Mouse (Mus musculus) intestine, embryonic 14.5 days (tissue): ENCODE measurements around the gene Cib1. TPM values are rescaled to one million over a fixed set of nuclear protein-coding genes. Genes with fewer than 3 reads are reported as not detected.

Experiments
- ATAC-seq: fragments of 200-750 bp; cut with Nextera tagmentation; replicated peaks from 2 replicates; pipeline ENCODE4 v1.8.0; 2017; ENCODE audit warnings: low read depth, moderate number of reproducible peaks, moderate TSS enrichment, moderate library complexity; ENCODE audit not compliant: low FRiP score, low TSS enrichment
- DNase-seq: peaks from one replicate; pipeline ENCODE4 v3.0.0-alpha.2; 2018; ENCODE audit warnings: low spot score
- H3K27ac ChIP-seq: fragments of 300-500 bp; sonication (generic); 2 replicates; pipeline ENCODE4 v1.5.1; 2014; ENCODE audit warnings: low read depth, mild to moderate bottlenecking, control low read depth
- H3K27me3 ChIP-seq: fragments of 300-500 bp; sonication (generic); replicated peaks from 2 replicates; pipeline ENCODE4 v1.6.1; 2014; ENCODE audit warnings: low read length, control low read depth; ENCODE audit not compliant: control insufficient read depth, insufficient read depth
- H3K36me3 ChIP-seq: fragments of 300-500 bp; sonication (generic); 2 replicates; pipeline ENCODE4 v1.6.1; 2014; ENCODE audit warnings: low read length, control low read depth; ENCODE audit not compliant: control insufficient read depth, insufficient read depth
- H3K4me1 ChIP-seq: fragments of 300-500 bp; sonication (generic); replicated peaks from 2 replicates; pipeline ENCODE4 v1.6.1; 2014; ENCODE audit warnings: low read length, control low read depth, mixed read lengths; ENCODE audit not compliant: control insufficient read depth, insufficient read depth
- H3K4me2 ChIP-seq: fragments of 300-500 bp; sonication (generic); 2 replicates; pipeline ENCODE4 v1.6.1; 2014; ENCODE audit warnings: low read length
- H3K4me3 ChIP-seq: fragments of 300-500 bp; sonication (generic); 2 replicates; pipeline ENCODE4 v1.5.1; 2014; ENCODE audit warnings: low read depth, low read length, control low read depth, mixed read lengths
- H3K9ac ChIP-seq: fragments of 300-500 bp; sonication (generic); 2 replicates; pipeline ENCODE4 v1.6.1; 2014; ENCODE audit warnings: mild to moderate bottlenecking, low read length
- H3K9me3 ChIP-seq: fragments of 300-500 bp; sonication (generic); 2 replicates; pipeline ENCODE4 v1.6.1; 2016; ENCODE audit warnings: low read length, control low read depth; ENCODE audit not compliant: control insufficient read depth
- WGBS: fragments of 180-500 bp; shearing (Covaris S2); extraction: QIAGEN DNeasy Blood & Tissue Kit; methylation state at CpG from one replicate; pipeline ENCODE4 v1.1.7; 2014; 5-methylcytosine and 5-hydroxymethylcytosine counted together
- polyA plus RNA-seq: library from polyadenylated mRNA; unstranded; fragments of >200 nt; fragmentation: Nextera tagmentation; extraction: Ambion mirVana; gene quantifications from 2 replicates; pipeline ENCODE4 v1.2.1, GENCODE M21; 2014

Cib1 gene
- polyA plus RNA-seq, 1 experiment from 2014 or later = 156 TPM

DNA sequence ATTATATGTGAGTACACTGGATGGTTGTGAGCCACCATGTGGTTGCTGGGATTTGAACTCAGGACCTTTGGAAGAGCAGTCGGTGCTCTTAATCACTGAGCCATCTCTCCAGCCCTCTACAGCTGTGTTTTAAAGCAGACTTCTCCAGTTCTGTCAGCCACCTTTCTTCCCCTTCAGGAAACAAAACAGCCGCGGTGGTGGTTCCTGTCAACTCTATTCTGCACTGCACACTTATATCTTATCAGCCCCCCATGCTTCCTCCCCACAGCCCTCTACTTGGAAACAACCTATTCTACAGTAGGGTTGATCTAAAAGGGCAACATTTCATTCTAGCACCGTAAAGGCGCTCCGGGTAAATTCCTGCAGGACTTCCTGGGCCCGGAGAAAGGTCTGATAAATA is 14.2 kb upstream of the Cib1 start:
- ATAC-seq = no peak
- no peaks in the 10 kb centered on the region for H3K27me3 ChIP-seq
- no peaks in the 10 kb centered on the region for H3K36me3 ChIP-seq
- H3K27ac ChIP-seq = no peak overlapping the region
- no peak overlapping the region for H3K9ac ChIP-seq
- H3K9me3 ChIP-seq = no peaks in the 10 kb centered on the region
- peak overlapping the region; percentile 58 for H3K4me2 ChIP-seq
- H3K4me1 ChIP-seq = peaks cover 3% of the 10 kb centered on the region; the same call in 1 of the 2 replicates
- 30% methylated on average over 7 of the region's 7 CpGs for WGBS
- DNase-seq = no peak
- peak overlapping the region; percentile 52 for H3K4me3 ChIP-seq

DNA sequence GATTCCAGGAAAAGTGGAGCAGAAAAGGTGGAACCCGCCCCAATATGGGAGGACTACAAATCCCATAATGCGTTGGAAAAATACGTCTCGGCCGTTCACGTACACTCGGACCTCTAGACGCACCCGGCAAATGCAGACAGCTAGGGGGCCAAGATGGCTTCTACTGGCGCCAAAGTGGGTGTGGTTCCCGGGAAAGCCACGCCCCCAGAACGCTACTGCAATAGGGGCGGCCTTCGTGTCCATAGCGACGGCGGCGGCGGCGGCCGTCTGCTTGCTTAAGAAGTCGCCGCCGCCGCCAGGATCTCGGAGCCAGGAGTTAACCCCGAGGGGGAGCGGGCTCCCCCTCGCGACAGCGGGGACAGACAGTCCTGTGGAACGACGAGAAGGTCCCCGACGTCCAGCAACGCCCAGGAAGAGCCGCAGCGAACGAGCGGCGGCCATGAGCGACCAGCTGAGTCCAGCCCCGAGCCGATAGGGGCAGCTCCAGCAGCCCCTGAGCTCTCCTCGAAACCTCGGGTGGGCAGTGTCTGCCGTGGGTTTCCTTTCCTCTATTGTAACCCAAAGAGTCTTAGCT is 13.6 kb upstream of the Cib1 start, which contains the start of gene Ttll13:
Gene Ttll13 (plus strand): TSS at position 229 of the 574 bp plus-strand sequence.
- Histone ChIP-seq H3K9ac (peak within 1 kb of the TSS; percentile 50), H3K27me3 (no peaks in the 10 kb centered on the region), H3K4me3 (peak within 1 kb of the TSS; percentile 52), H3K9me3 (no peaks in the 10 kb centered on the region), H3K4me2 (peak within 1 kb of the TSS; percentile 58), H3K36me3 (no peaks in the 10 kb centered on the region), H3K27ac (peak within 1 kb of the TSS; percentile 65), H3K4me1 (peaks cover 3% of the 10 kb centered on the region; the same call in 1 of the 2 replicates)
- ATAC-seq (peak; percentile 96), DNase-seq (peak; percentile 97)
- under 1% methylated on average over 48 of the region's 48 CpGs for WGBS

- H3K9ac ChIP-seq = no peak overlapping the region
- no peaks in the 10 kb centered on the region for H3K27me3 ChIP-seq
- no peak overlapping the region for H3K27ac ChIP-seq
- no peak overlapping the region for H3K4me3 ChIP-seq
- no peak for DNase-seq
- no peak overlapping the region for H3K4me2 ChIP-seq
- H3K4me1 ChIP-seq = peaks cover 3% of the 10 kb centered on the region; the same call in 1 of the 2 replicates
- no peaks in the 10 kb centered on the region for H3K9me3 ChIP-seq
- no peak for ATAC-seq
- no peaks in the 10 kb centered on the region for H3K36me3 ChIP-seq
- WGBS = 91% methylated on average over 4 of the region's 4 CpGs
These were observed 12.2 kb upstream of the Cib1 start for GRCm38 (mm10) chr7:80244851-80245250.

- H3K27ac ChIP-seq = 0 out of 2 replicates have a peak overlapping the region, but pooled peaks have one; percentile 4
- no peak overlapping the region for H3K4me3 ChIP-seq
- no peak overlapping the region for H3K4me2 ChIP-seq
- no peak for DNase-seq
- WGBS = 59% methylated on average over 4 of the region's 4 CpGs
- H3K36me3 ChIP-seq = peaks cover 13% of the 10 kb centered on the region
- 0 out of 2 replicates have a peak, but pooled peaks cover 3% of the 10 kb centered on the region for H3K4me1 ChIP-seq
- H3K27me3 ChIP-seq = no peaks in the 10 kb centered on the region
- no peaks in the 10 kb centered on the region for H3K9me3 ChIP-seq
- H3K9ac ChIP-seq = no peak overlapping the region
- no peak for ATAC-seq
These were observed 9.0 kb upstream of the Cib1 start for GRCm38 (mm10) chr7:80241661-80242060.

DNA sequence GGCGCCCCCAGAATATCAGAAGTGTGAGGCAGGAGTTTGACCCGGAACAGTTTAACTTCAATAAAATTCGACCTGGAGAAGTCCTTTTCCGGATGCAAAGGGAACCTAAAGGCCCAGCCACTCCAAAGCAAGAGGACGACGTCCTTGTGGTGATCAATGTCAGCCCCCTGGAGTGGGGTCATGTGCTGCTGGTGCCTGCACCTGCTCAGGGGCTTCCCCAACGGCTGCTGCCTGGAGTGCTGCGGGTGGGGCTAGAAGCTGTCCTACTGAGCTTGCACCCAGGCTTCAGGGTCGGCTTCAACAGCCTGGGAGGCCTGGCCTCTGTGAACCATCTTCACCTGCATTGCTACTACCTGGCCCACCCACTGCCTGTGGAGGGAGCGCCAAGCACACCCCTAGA is 5.9 kb upstream of the Cib1 start:
- Histone ChIP-seq H3K9ac (no peak overlapping the region), H3K4me2 (no peak overlapping the region), H3K4me3 (no peak overlapping the region), H3K27me3 (no peaks in the 10 kb centered on the region), H3K9me3 (no peaks in the 10 kb centered on the region), H3K4me1 (peaks cover 7% of the 10 kb centered on the region; the same call in 1 of the 2 replicates), H3K27ac (no peak overlapping the region), H3K36me3 (peaks cover 13% of the 10 kb centered on the region)
- DNase-seq (no peak), ATAC-seq (no peak)
- WGBS = 91% methylated on average over 10 of the region's 10 CpGs

GRCm38 (mm10) chr7:80233799-80234198 is 1.2 kb upstream of the Cib1 start:
- 69% methylated on average over 9 of the region's 9 CpGs for WGBS
- H3K27me3 ChIP-seq = no peaks in the 10 kb centered on the region
- ATAC-seq = no peak
- peak overlapping the region; percentile 8; the same call in 1 of the 2 replicates for H3K4me3 ChIP-seq
- H3K27ac ChIP-seq = no peak overlapping the region
- peak overlapping the region; percentile 85 for H3K4me2 ChIP-seq
- 0 out of 2 replicates have a peak overlapping the region, but pooled peaks have one; percentile 10 for H3K9ac ChIP-seq
- H3K4me1 ChIP-seq = peaks cover 12% of the 10 kb centered on the region; the same call in 1 of the 2 replicates
- no peaks in the 10 kb centered on the region for H3K9me3 ChIP-seq
- no peak for DNase-seq
- H3K36me3 ChIP-seq = peaks cover 6% of the 10 kb centered on the region

- DNase-seq = no peak
These were observed 583 bp downstream of the Cib1 start for GRCm38 (mm10) chr7:80231971-80232488.

GRCm38 (mm10) chr7:80230196-80230595 is 2.4 kb downstream of the Cib1 start:
- Histone ChIP-seq H3K4me1 (peaks cover 12% of the 10 kb centered on the region; the same call in 1 of the 2 replicates), H3K36me3 (peaks cover 27% of the 10 kb centered on the region), H3K27me3 (no peaks in the 10 kb centered on the region), H3K27ac (no peak overlapping the region), H3K9ac (no peak overlapping the region), H3K4me3 (no peak overlapping the region), H3K9me3 (no peaks in the 10 kb centered on the region), H3K4me2 (no peak overlapping the region)
- ATAC-seq (no peak), DNase-seq (no peak)
- whole genome bisulfite sequencing = 71% methylated on average over 6 of the region's 6 CpGs

More at GRCm38 (mm10) chr7:80231971-80232488, 583 bp downstream of the Cib1 start:
- Histone ChIP-seq H3K9ac (peak overlapping the region; percentile 49), H3K4me3 (peak overlapping the region; percentile 66), H3K4me1 (peaks cover 12% of the 10 kb centered on the region; the same call in 1 of the 2 replicates), H3K36me3 (peaks cover 11% of the 10 kb centered on the region), H3K9me3 (no peaks in the 10 kb centered on the region), H3K4me2 (peak overlapping the region; percentile 85), H3K27me3 (no peaks in the 10 kb centered on the region), H3K27ac (peak overlapping the region; percentile 61)
- peak; percentile 54 for ATAC-seq
- WGBS = under 1% methylated on average over 29 of the region's 29 CpGs
